Mouse (Mus musculus): ENCODE data around the gene Rhox2b. TPM values are rescaled to one million over a fixed set of nuclear protein-coding genes. Genes with fewer than 3 reads are reported as not detected.

Gene Rhox2b
- polyA plus RNA-seq (2017; shearing (Covaris generic)): not detected

DNA sequence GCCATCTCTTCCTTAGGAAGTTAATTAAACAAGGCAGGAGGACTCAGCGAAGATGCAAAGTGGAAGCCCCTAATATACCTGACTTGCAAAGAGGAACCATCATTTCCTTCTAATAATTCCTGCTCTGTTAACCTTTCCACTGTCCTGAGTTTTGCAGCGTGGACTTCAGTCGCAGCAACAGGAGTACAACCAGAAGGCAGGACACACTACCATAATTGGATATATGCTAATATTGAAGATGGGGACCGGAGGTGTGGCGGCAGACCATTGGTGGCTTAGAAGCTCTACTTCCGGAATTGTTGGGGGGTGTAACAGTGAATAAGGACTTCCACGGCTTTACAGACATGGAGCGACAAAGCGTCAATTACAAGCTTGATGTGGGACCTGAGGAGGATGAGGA lies at the start of gene Rhox2b:
TSS of gene Rhox2b (plus strand) at position 301 of the 400 bp plus-strand sequence.

DNA sequence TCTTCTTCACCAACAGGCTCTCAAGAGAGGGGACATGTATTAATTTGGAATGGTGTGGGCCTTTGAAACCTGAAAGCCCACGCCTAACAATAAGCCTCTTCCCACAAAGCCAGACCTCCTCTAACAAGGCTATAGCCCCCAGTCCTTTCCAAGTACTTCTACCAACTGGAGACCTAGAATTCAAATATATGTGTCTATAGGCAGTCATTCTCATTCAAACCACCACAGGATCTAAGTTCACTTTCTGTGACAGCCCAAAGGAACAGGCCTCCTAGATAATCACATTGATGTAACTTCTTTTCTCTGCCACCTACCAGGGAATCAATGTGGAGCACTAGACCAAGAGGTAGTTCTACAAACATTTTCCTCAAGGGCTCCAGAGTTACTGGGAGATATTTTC lies 32.1 kb upstream of the Rhox2b start, which contains the start of gene Rhox3a2:
TSS of gene Rhox3a2 (plus strand) at position 301 of the 400 bp plus-strand sequence.

DNA sequence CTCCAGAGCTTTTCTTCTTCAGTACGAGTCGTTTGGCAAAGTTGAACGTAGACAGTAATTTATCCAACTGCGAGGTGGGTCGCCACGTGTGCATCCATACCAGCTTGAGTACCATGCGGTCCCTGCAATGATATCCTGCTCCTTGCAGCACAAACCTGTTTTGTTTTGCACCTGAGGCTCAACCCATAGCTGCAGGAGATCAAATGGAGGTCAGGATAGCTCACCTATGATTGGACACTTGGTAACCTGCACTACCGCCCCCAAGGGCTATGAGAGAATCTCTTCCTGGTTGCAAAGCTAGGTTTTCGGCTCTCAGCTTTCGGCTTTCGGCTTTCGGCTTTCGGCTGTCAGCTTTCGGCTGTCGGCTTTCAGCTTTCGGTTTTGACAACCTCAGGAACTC lies 21.3 kb upstream of the Rhox2b start, which contains the start of gene Rhox4a2:
TSS of gene Rhox4a2 (plus strand) at position 301 of the 400 bp plus-strand sequence.

DNA sequence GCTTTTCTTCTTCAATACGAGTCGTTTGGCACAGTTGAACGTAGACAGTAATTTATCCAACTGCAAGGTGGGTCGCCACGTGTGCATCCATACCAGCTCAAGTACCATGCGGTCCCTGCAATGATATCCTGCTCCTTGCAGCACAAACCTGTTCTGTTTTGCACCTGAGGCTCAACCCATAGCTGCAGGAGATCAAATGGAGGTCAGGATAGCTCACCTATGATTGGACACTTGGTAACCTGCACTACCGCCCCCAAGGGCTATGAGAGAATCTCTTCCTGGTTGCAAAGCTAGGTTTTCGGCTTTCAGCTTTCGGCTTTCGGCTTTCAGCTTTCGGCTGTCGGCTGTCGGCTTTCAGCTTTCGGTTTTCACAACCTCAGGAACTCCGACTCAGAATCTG lies 20.3 kb downstream of the Rhox2b start, which contains the start of gene Rhox4b:
TSS of gene Rhox4b (plus strand) at position 301 of the 400 bp plus-strand sequence.

DNA sequence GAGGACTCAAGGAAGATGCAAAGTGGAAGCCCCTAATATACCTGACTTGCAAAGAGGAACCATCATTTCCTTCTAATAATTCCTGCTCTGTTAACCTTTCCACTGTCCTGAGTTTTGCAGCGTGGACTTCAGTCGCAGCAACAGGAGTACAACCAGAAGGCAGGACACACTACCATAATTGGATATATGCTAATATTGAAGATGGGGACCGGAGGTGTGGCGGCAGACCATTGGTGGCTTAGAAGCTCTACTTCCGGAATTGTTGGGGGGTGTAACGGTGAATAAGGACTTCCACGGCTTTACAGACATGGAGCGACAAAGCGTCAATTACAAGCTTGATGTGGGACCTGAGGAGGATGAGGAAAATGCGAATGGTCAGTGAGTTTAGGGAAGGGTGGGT lies 41.5 kb downstream of the Rhox2b start, which contains the start of gene Rhox2c:
TSS of gene Rhox2c (plus strand) at position 301 of the 400 bp plus-strand sequence.

DNA sequence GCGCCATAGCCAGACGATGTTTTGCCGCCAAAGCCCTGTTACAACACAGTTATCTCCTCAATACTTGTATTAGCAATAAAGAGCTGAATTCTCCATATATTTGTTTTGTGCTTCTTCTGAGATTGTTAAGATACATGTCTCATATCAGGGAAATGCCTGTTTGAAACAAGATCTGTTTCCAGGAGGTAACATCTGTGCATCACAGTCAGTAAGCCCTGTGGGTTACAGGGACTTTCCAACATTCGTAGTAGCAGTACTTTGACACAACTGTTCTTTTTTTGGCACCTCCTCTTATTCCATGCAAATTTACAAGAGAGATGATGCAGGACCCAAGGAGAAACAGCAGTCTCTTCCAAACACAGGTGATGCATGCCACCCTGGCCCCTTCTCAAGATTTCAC lies 46.4 kb downstream of the Rhox2b start, which contains the start of gene Rhox3c:
TSS of gene Rhox3c (plus strand) at position 301 of the 400 bp plus-strand sequence.

Other genes starting within 250 kb of the Rhox2b start
- 0.22 TPM for gene Akap14, start 243.2 kb upstream of the Rhox2b start, polyA plus RNA-seq (2017; shearing (Covaris generic))
- 231 TPM for gene Ndufa1, start 220.9 kb upstream of the Rhox2b start, polyA plus RNA-seq (2017; shearing (Covaris generic))
- gene Rnf113a1, start 220.8 kb upstream of the Rhox2b start, polyA plus RNA-seq (2017; shearing (Covaris generic)): 13.8 TPM
- not detected for gene Gm9, start 201.0 kb upstream of the Rhox2b start, polyA plus RNA-seq (2017; shearing (Covaris generic))
- gene Rhox1, start 189.8 kb upstream of the Rhox2b start, polyA plus RNA-seq (2017; shearing (Covaris generic)): not detected
- gene Rhox2a, start 167.1 kb upstream of the Rhox2b start, polyA plus RNA-seq (2017; shearing (Covaris generic)): not detected
- gene Rhox3a, start 162.1 kb upstream of the Rhox2b start, polyA plus RNA-seq (2017; shearing (Covaris generic)): not detected
- 0.28 TPM for gene Rhox4a, start 146.7 kb upstream of the Rhox2b start, polyA plus RNA-seq (2017; shearing (Covaris generic))
- not detected for gene Rhox3a2, start 32.0 kb upstream of the Rhox2b start, polyA plus RNA-seq (2017; shearing (Covaris generic))
- not detected for gene Rhox4a2, start 21.2 kb upstream of the Rhox2b start, polyA plus RNA-seq (2017; shearing (Covaris generic))
- 0.20 TPM for gene Rhox4b, start 20.4 kb downstream of the Rhox2b start, polyA plus RNA-seq (2017; shearing (Covaris generic))
- not detected for gene Rhox2c, start 41.6 kb downstream of the Rhox2b start, polyA plus RNA-seq (2017; shearing (Covaris generic))
- not detected for gene Rhox3c, start 46.5 kb downstream of the Rhox2b start, polyA plus RNA-seq (2017; shearing (Covaris generic))
- not detected for gene Rhox4c, start 68.3 kb downstream of the Rhox2b start, polyA plus RNA-seq (2017; shearing (Covaris generic))
- not detected for gene Rhox2d, start 81.4 kb downstream of the Rhox2b start, polyA plus RNA-seq (2017; shearing (Covaris generic))
- gene Rhox4d, start 102.3 kb downstream of the Rhox2b start, polyA plus RNA-seq (2017; shearing (Covaris generic)): not detected
- not detected for gene Rhox2e, start 118.4 kb downstream of the Rhox2b start, polyA plus RNA-seq (2017; shearing (Covaris generic))
- not detected for gene Rhox3e, start 130.0 kb downstream of the Rhox2b start, polyA plus RNA-seq (2017; shearing (Covaris generic))
- not detected for gene Rhox4e, start 145.3 kb downstream of the Rhox2b start, polyA plus RNA-seq (2017; shearing (Covaris generic))
- gene Rhox2f, start 159.3 kb downstream of the Rhox2b start, polyA plus RNA-seq (2017; shearing (Covaris generic)): not detected
- gene Rhox3f, start 168.9 kb downstream of the Rhox2b start, polyA plus RNA-seq (2017; shearing (Covaris generic)): not detected
- not detected for gene Rhox4f, start 195.6 kb downstream of the Rhox2b start, polyA plus RNA-seq (2017; shearing (Covaris generic))
- gene Rhox3g, start 216.5 kb downstream of the Rhox2b start, polyA plus RNA-seq (2017; shearing (Covaris generic)): not detected
- not detected for gene Rhox2g, start 231.4 kb downstream of the Rhox2b start, polyA plus RNA-seq (2017; shearing (Covaris generic))
- not detected for gene Rhox4g, start 239.3 kb downstream of the Rhox2b start, polyA plus RNA-seq (2017; shearing (Covaris generic))

All from inflammation-experienced regulatory T-cells, adult 16 weeks (primary cell).